In the genomic region with DNA sequence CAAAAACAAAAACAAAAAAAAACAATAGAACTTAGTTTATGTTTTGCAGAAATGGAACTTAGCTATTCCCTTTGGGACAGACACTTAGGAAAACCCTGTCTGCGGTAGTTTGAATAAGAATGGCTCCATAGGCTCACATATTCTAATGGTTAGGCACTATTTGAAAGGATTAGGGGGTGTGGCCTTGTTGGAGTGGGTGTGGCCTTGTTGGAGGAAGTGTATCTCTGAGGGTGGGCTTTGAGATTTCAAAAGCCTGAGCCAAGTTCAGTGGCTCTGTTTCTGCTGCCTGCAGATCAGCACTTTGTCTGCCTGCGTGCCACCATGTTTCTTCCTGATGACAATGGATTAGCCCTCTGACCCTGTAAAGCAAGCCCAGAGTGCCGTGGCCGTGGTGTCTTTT, we compare ENCODE assay signal across 24 mouse cellular contexts. TPM values are rescaled to one million over a fixed set of nuclear protein-coding genes. Genes with fewer than 3 reads are reported as not detected.
DNase-seq lines count a peak whose midpoint lies in the region; ATAC-seq and TF ChIP-seq lines count a peak whose summit lies in the region.
"Had no signal": no experiment of that assay in that cellular context is flagged by ENCODE, and none has a peak within 500 bp of the region (broad histone marks: within the 10 kb centered on the region; RNA-seq: fewer than 3 reads in every experiment).

No protein-coding gene starts in this region.

- TF ChIP-seq EP300 in CH12.LX (IDR thresholded peaks at IDR 0.05; ENCODE audit: low read length) (no peak), ES-Bruce4 (IDR thresholded peaks at IDR 0.05; ENCODE audit: insufficient read depth, low read depth, low read length) (0 out of 2 replicates have a peak, but pooled peaks have one; percentile 30)

- no peaks in the 10 kb centered on the region for H3K27me3 ChIP-seq in CH12.LX (replicated peaks)
- no peaks in the 10 kb centered on the region for H3K27me3 ChIP-seq in ES-Bruce4 (ENCODE audit: control insufficient read depth, insufficient read depth, low read length, poor library complexity, severe bottlenecking)
- no peaks in the 10 kb centered on the region for H3K27me3 ChIP-seq in hindbrain, embryonic 14.5 days (ENCODE audit: control insufficient read depth, insufficient read depth, low read length)
- H3K27me3 ChIP-seq: embryonic facial prominence, embryonic 12.5 days; forebrain, embryonic 13.5 days; forebrain, embryonic 15.5 days had no signal

- DNase-seq in CH12.LX (ENCODE audit: extremely low read depth) (no peak), ES-E14 (ENCODE audit: low read depth, low spot score) (peak; percentile 48), WW6 (ENCODE audit: low read depth, low spot score) (peak; percentile 28)
- DNase-seq in heart, adult 9 months (ENCODE audit: low spot score in 2 of 2): no peak
- DNase-seq in hindbrain, embryonic 14.5 days (ENCODE audit: low spot score): no peak
- no peak for DNase-seq in cerebellum, adult 11 months
- no peak for DNase-seq in adrenal gland, postnatal 14 days
- DNase-seq: adrenal gland, adult 8-10 months; adrenal gland, postnatal 25 days; B cell, adult 2 months; cerebellum, adult 11-12 months; cerebellum, adult 2 months; cerebellum, adult 9-10 months; cerebellum, postnatal 10 days; cerebellum, postnatal 25 days; forebrain, postnatal 0 days had no signal

- H3K4me2 ChIP-seq in CH12.LX (ENCODE audit: insufficient read depth, low read depth, poor library complexity, severe bottlenecking): 0 out of 2 replicates have a peak overlapping the region, but pooled peaks have one; percentile 9
- H3K4me2 ChIP-seq in hindbrain, embryonic 14.5 days (replicated peaks): no peak overlapping the region
- H3K4me2 ChIP-seq: embryonic facial prominence, embryonic 12.5 days; forebrain, embryonic 13.5 days; forebrain, embryonic 15.5 days had no signal

- dilution Hi-C loops in CH12.LX (cut with MboI; ENCODE audit: extremely low pct_ligation_motif_present, extremely low pct_unique_long_range_greater_than_20kb, low sequenced_read_pairs): no loop called here

- TF ChIP-seq RAD21 in CH12.LX (IDR thresholded peaks at IDR 0.05; ENCODE audit: low read depth, low read length): no peak

- in situ Hi-C loops in CH12.LX (cut with MboI; ENCODE audit: low pct_ligation_motif_present, low pct_unique_long_range_greater_than_20kb, low sequenced_read_pairs): no loop called here
- in situ Hi-C loops in ES-E14 (cut with MboI; ENCODE audit: low sequenced_read_pairs in 2 of 2, unreplicated experiment in 2 of 2): loop anchor here in 1 of 2 experiments (25.0 kb wide), 1 partner anchor 983 kb away; no protein-coding TSS in a partner anchor

- H3K27ac ChIP-seq in CH12.LX (ENCODE audit: insufficient read depth, low read depth): no peak overlapping the region
- peak overlapping the region; percentile 82 for H3K27ac ChIP-seq in ES-Bruce4 (ENCODE audit: insufficient read depth, low read length)
- peak overlapping the region; percentile 90 for H3K27ac ChIP-seq in ES-E14 (ENCODE audit: insufficient read depth, low read depth, low read length, poor library complexity, severe bottlenecking)
- no peak overlapping the region for H3K27ac ChIP-seq in hindbrain, embryonic 14.5 days
- H3K27ac ChIP-seq: embryonic facial prominence, embryonic 10.5 days; embryonic facial prominence, embryonic 12.5 days; forebrain, embryonic 13.5 days; forebrain, embryonic 15.5 days had no signal

- WGBS in hindbrain, embryonic 14.5 days: 42% methylated on average over 4 of the region's 4 CpGs

- H3K9me3 ChIP-seq in CH12.LX (replicated peaks; ENCODE audit: low read length) (peaks cover 3% of the 10 kb centered on the region), ES-Bruce4 (replicated peaks; ENCODE audit: control insufficient read depth, insufficient read depth, low read length, poor library complexity, severe bottlenecking) (no peaks in the 10 kb centered on the region), ES-E14 (ENCODE audit: control insufficient read depth, insufficient read depth, low read depth, low read length) (no peaks in the 10 kb centered on the region)
- H3K9me3 ChIP-seq in hindbrain, embryonic 14.5 days (ENCODE audit: control insufficient read depth, low read length): no peaks in the 10 kb centered on the region
- H3K9me3 ChIP-seq: embryonic facial prominence, embryonic 10.5 days; embryonic facial prominence, embryonic 12.5 days; forebrain, embryonic 13.5 days; forebrain, embryonic 15.5 days had no signal

- H3K4me1 ChIP-seq in CH12.LX (ENCODE audit: control insufficient read depth in 1 of 2, insufficient read depth in 2 of 2) (peaks cover 0 to 2% of the 10 kb centered on the region in 2 experiments; a peak in 1 of 4 replicates), ES-Bruce4 (ENCODE audit: control insufficient read depth, insufficient read depth, low read length) (peaks cover 3% of the 10 kb centered on the region), ES-E14 (ENCODE audit: control insufficient read depth in 2 of 2, insufficient read depth in 2 of 2, low read length in 2 of 2, poor library complexity in 1 of 2) (peaks cover 5 to 6% of the 10 kb centered on the region in 2 experiments; a peak in 2 of 4 replicates)
- H3K4me1 ChIP-seq in hindbrain, embryonic 14.5 days (replicated peaks; ENCODE audit: control insufficient read depth, insufficient read depth, low read length): no peaks in the 10 kb centered on the region
- H3K4me1 ChIP-seq: embryonic facial prominence, embryonic 10.5 days; embryonic facial prominence, embryonic 12.5 days; forebrain, embryonic 13.5 days; forebrain, embryonic 15.5 days had no signal

- no peak for TF ChIP-seq CTCF in CH12.LX (conservative IDR thresholded peaks at IDR 0.05 in 1 of 2, IDR thresholded peaks at IDR 0.05 in 1 of 2; ENCODE audit: low read depth in 2 of 2, low read length in 2 of 2)
- no peak for TF ChIP-seq CTCF in ES-Bruce4 (IDR thresholded peaks at IDR 0.05; ENCODE audit: low read depth, low read length)

- no peak overlapping the region for H3K4me3 ChIP-seq in CH12.LX (replicated peaks in 1 of 3; ENCODE audit: low read depth in 2 of 3, low read length in 2 of 3, poor library complexity in 1 of 3)
- H3K4me3 ChIP-seq in ES-Bruce4 (ENCODE audit: low read depth, low read length): peak overlapping the region; percentile 64
- peak overlapping the region; percentile 62 to 66 for H3K4me3 ChIP-seq in ES-E14 (ENCODE audit: insufficient read depth in 1 of 2, low read depth in 1 of 2, low read length in 2 of 2, poor library complexity in 1 of 2, severe bottlenecking in 1 of 2)
- no peak overlapping the region for H3K4me3 ChIP-seq in hindbrain, embryonic 14.5 days (replicated peaks; ENCODE audit: low read length)
- H3K4me3 ChIP-seq: embryonic facial prominence, embryonic 10.5 days; embryonic facial prominence, embryonic 12.5 days; forebrain, embryonic 13.5 days; forebrain, embryonic 15.5 days had no signal

- TF ChIP-seq POLR2A in CH12.LX (IDR thresholded peaks at IDR 0.05; ENCODE audit: low read depth, low read length) (no peak), ES-Bruce4 (IDR thresholded peaks at IDR 0.05; ENCODE audit: insufficient read depth, low read length) (no peak)

- no peak for ATAC-seq in hindbrain, embryonic 14.5 days (ENCODE audit: low FRiP score)
- ATAC-seq: activated CD4-positive, CD25-positive, alpha-beta regulatory T cell, adult 4 months; CD4-positive, CD25-positive, alpha-beta regulatory T cell, adult 4 months; forebrain, embryonic 13.5 days; forebrain, embryonic 15.5 days; forebrain, postnatal 0 days had no signal

- no peak overlapping the region for H3K9ac ChIP-seq in CH12.LX (ENCODE audit: insufficient read depth, low read depth)
- H3K9ac ChIP-seq in ES-Bruce4 (ENCODE audit: low read depth, poor library complexity, severe bottlenecking): no peak overlapping the region
- peak overlapping the region; percentile 68 for H3K9ac ChIP-seq in ES-E14 (ENCODE audit: insufficient read depth, low read depth, low read length, poor library complexity, severe bottlenecking)
- H3K9ac ChIP-seq in hindbrain, embryonic 14.5 days: no peak overlapping the region
- H3K9ac ChIP-seq: embryonic facial prominence, embryonic 12.5 days; forebrain, embryonic 13.5 days; forebrain, embryonic 15.5 days; forebrain, postnatal 0 days had no signal

- H3K79me2 ChIP-seq in CH12.LX (replicated peaks; ENCODE audit: control insufficient read depth, extremely low read depth, insufficient read depth, poor library complexity, severe bottlenecking): no peaks in the 10 kb centered on the region

- H3K36me3 ChIP-seq in CH12.LX (replicated peaks in 1 of 2; ENCODE audit: control insufficient read depth in 1 of 2, insufficient read depth in 1 of 2, low read length in 1 of 2): peaks cover 0 to 1% of the 10 kb centered on the region in 2 experiments
- no peaks in the 10 kb centered on the region for H3K36me3 ChIP-seq in ES-Bruce4 (ENCODE audit: control insufficient read depth, insufficient read depth, low read length, poor library complexity, severe bottlenecking)
- H3K36me3 ChIP-seq in ES-E14 (ENCODE audit: control insufficient read depth, insufficient read depth, low read length, poor library complexity, severe bottlenecking): no peaks in the 10 kb centered on the region
- no peaks in the 10 kb centered on the region for H3K36me3 ChIP-seq in hindbrain, embryonic 14.5 days (replicated peaks; ENCODE audit: control insufficient read depth, insufficient read depth)
- H3K36me3 ChIP-seq: embryonic facial prominence, embryonic 10.5 days; embryonic facial prominence, embryonic 12.5 days; forebrain, embryonic 15.5 days had no signal

RNA-seq across cellular contexts. Expression of a gene that starts 14.6 kb away (rescaled TPM):
- 393 and 420 TPM in 2 replicates for total RNA-seq in CH12.LX (2012; rRNA removed)
- total RNA-seq in CH12.LX (2014; rRNA removed): 597 and 606 TPM in 2 replicates
- polyA plus RNA-seq in CH12.LX (2012; ENCODE audit: insufficient read length, low read depth): 258 and 307 TPM in 2 replicates
- 492 and 525 TPM in 2 replicates for polyA plus RNA-seq in ES-Bruce4 (2011; ENCODE audit: insufficient read depth, insufficient read length, low read depth, missing spikeins)
- total RNA-seq in ES-E14 (2012; rRNA removed): 300 and 318 TPM in 2 replicates
- 903 and 999 TPM in 2 replicates for polyA plus RNA-seq in hindbrain, embryonic 14.5 days (2014; fragmentation: Nextera tagmentation; extraction: Ambion mirVana)
- 462 and 474 TPM in 2 replicates for total RNA-seq in adrenal gland, postnatal 14 days (2021)

RNA-seq across cellular contexts. Expression of a gene that starts 26.4 kb away (rescaled TPM):
- total RNA-seq in CH12.LX (2012; rRNA removed) (0.08 and 0.21 TPM in 2 replicates), CH12.LX (2014; rRNA removed) (0.24 and 0.46 TPM in 2 replicates), ES-E14 (2012; rRNA removed) (3.9 and 14.5 TPM in 2 replicates)
- polyA plus RNA-seq in CH12.LX (2012; ENCODE audit: insufficient read length, low read depth) (0.07 and 0.41 TPM in 2 replicates), ES-Bruce4 (2011; ENCODE audit: insufficient read depth, insufficient read length, low read depth, missing spikeins) (3.3 and 4.4 TPM in 2 replicates)
- polyA plus RNA-seq in hindbrain, embryonic 14.5 days (2014; fragmentation: Nextera tagmentation; extraction: Ambion mirVana): 9.8 and 11.8 TPM in 2 replicates
- total RNA-seq in adrenal gland, postnatal 14 days (2021): 28.3 and 29.5 TPM in 2 replicates
- total RNA-seq: MEL had no signal
- polyA plus RNA-seq: CD4-positive, CD25-positive, alpha-beta regulatory T cell, adult 4 months had no signal

RNA-seq across cellular contexts. Expression of a gene that starts 48.3 kb away (rescaled TPM):
- total RNA-seq in CH12.LX (2012; rRNA removed) (29.2 and 29.7 TPM in 2 replicates), CH12.LX (2014; rRNA removed) (83.6 and 95.2 TPM in 2 replicates), ES-E14 (2012; rRNA removed) (36.9 and 49.1 TPM in 2 replicates)
- polyA plus RNA-seq in CH12.LX (2012; ENCODE audit: insufficient read length, low read depth) (39.6 and 42.1 TPM in 2 replicates), ES-Bruce4 (2011; ENCODE audit: insufficient read depth, insufficient read length, low read depth, missing spikeins) (58.8 and 59.1 TPM in 2 replicates)
- 130 and 152 TPM in 2 replicates for polyA plus RNA-seq in hindbrain, embryonic 14.5 days (2014; fragmentation: Nextera tagmentation; extraction: Ambion mirVana)
- total RNA-seq in adrenal gland, postnatal 14 days (2021): 98.9 and 105 TPM in 2 replicates

Comparison
In these comparisons a context has a peak if more than half of its experiments do, and no peak if none do; other contexts are left out.
1. DNase-seq: peak in ES-E14 (single experiment) and WW6 (single experiment); none in CH12.LX (single experiment), heart, adult 9 months (0 of 2), hindbrain, embryonic 14.5 days (single experiment), cerebellum, adult 11 months (single experiment) and adrenal gland, postnatal 14 days (single experiment).
2. H3K27ac ChIP-seq: peak in ES-Bruce4 (single experiment) and ES-E14 (single experiment); none in CH12.LX (single experiment) and hindbrain, embryonic 14.5 days (single experiment).
3. H3K4me3 ChIP-seq: peak in ES-Bruce4 (single experiment) and ES-E14 (2 of 2); none in CH12.LX (0 of 3) and hindbrain, embryonic 14.5 days (single experiment).